Mouse (Mus musculus) thymus, postnatal 36 days (tissue): ENCODE data around the gene Arfgap1.

Experiments
- DNase-seq, 2 experiments: peaks; one replicate each; pipeline ENCODE4 v3.0.0; 2022; ENCODE audit warnings: mixed read lengths in 2 of 2

Gene Arfgap1

DNA sequence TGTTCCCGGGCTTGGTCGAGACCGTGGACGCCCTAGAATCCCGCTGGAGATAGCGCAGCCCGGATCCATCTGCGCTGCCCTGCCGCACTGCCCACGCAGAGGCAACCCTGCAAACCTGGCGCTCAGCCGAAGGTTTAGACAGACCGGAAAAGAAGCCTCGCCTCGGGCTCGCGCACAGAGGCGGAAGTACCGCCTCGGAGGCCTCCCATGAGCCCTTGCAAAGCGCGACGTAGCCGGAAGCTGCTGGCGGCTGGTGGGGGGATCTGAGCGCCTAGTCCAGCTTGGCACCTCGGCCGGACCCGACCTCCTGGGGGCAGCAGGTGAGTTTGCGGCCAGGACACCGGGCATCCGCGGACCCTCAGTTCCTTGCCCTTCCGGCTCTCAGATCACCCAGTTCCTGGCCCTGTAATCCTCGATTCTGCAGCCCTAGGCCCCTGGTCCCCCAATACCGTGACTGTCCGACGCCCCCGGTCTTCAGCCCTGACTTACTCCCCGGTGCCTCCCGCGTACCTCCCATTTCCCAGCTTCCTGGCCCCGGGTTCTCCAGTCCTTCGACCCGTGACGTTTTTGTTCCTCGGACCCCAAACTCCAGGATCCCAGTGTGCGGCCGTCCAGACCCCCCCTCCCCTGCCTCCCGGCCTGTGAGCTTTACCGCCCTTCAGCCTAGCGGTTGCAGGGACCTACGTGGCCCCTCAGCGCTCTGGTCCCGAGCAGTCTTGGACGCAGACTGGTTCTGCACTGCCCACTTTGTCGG is at the start of gene Arfgap1:
Gene Arfgap1, plus strand, starts transcription at position 216 of the 754 bp plus-strand sequence.
- DNase-seq: peak; percentile 86 to 87

DNA sequence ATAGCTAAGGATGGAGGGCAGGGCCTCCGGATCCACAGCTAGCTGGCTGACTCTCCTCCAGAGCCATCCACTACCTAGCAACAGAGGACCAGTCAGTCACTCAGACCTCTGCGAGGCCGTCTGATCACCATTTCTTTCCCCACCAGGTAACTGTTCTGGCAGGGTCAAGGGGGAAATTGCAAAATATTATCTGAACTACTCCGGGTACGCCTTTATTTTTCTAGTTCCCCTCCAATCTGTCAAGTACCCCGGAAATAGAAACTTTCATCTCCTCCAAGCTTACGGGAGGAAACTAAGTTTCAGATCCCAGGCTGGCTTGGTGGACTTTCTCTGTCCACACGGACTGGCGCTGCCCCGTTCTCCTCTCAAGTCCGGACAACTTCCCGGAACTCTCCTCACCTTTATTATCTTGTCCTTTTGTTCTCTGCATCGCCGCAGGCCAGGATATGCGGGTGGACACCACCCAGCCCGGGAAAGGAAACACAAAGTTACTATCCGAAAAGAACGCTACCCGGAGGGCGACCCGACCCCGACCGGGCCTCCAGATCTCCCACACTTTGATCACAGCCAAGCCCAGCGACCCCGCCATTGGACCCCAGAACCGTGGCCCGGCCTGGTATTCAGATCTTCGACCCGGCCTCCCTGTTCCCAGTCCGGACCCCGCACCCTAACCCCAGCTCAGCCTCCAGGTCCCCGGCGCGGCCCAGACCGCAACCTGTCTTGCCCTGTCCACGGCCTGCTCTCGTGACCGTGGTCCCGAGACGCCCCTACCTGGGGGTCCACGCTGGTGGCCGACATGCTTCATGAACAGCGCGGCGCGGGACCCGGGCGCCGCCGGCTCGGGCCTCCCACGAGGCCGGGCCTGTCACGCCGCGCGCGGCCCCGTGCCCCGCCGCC is 46.9 kb upstream of the Arfgap1 start:
- no peak for DNase-seq

DNA sequence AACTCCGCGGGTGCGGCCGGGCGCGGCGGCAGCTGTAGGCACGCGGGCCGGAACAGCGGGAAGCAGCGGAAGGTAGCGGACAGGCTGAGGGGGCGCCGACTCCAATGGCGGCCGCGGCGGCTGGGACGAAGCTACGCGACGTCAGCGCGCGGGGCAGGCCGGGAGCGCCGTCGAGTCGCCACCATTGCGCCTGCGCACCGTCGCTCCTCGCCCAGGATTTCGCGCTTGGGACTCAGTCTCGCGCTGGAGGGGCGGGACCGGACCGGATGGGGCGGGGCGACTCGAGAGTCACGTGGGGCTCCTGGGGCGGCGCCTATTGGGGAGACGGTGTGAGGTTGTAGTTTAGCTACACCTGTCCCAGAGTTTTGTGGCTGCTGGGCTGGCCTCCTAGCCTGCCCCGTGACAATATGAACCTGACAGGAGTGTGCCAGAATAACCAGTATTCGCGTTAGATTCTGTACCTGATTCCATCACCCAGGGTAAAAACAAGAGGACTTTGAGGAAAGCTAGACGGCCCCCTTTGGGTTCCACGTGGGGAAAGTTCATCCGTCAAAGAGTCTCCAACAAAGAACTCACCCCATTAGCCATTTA is 46.1 kb upstream of the Arfgap1 start, which contains the start of gene Ythdf1:
Gene Ythdf1, minus strand, starts transcription at position 140 of the 591 bp plus-strand sequence.
- peak; percentile 98 to 100 for DNase-seq

DNA sequence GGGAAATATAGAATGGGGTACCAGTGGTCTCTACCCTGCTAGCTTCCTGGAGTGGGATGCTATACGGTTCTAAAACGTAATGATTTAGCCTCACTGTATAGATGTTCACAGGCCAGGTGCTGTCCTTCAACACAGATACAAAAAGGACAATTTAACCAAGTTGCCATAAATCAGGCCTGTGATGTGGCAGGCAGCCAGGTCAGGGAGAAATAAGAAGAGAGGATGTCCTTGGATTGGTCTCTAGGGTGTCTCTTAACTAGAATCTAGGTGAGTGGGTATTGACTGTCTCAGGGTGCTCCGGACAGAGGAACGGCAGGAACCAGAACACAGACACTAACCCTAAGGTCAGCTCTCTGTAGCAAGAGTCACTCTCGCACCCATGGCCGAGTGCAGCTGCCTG is 44.3 kb upstream of the Arfgap1 start:
- no peak for DNase-seq

DNA sequence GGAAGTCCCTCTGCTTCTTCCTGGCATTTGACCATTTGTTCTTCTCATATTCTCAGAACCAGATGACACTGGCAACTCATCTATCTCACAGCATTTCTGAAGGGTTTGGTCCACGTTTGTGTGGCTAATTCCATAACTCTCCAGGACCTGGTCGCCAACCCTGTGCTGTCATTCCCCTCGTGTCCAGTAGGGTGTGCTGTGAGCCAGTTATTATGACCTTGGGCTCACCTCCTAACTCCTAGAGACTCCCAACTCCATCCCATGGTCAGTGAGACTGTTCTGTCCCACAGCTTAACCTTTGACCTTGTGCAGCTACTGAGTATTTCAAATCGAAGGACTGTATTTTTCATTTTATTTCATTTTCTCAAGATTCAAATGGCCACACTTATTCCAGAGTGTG is 41.8 kb upstream of the Arfgap1 start:
- DNase-seq: peak; percentile 42 to 56

DNA sequence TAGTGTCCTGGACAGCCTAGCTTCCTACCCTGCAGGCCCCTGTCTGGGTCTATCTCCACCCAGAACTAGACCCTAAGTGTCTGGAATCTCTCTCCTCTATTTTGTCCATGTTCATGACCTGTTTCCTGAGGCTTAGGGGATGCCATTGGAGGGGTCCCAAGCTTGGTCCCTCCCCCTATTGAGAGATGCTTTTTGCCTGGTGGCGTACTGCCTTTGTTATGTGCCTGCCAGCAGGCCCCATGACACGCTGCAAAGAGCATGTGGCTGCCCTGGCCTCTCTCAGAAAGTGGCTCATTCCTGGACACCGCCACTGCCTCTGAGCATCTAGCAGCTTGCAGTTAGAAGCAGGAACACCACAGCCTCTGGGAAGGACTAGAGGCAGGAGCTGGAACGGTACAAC is 38.3 kb upstream of the Arfgap1 start, which contains the start of gene Birc7:
Gene Birc7, plus strand, starts transcription at position 301 of the 400 bp plus-strand sequence.
- DNase-seq: no peak

DNA sequence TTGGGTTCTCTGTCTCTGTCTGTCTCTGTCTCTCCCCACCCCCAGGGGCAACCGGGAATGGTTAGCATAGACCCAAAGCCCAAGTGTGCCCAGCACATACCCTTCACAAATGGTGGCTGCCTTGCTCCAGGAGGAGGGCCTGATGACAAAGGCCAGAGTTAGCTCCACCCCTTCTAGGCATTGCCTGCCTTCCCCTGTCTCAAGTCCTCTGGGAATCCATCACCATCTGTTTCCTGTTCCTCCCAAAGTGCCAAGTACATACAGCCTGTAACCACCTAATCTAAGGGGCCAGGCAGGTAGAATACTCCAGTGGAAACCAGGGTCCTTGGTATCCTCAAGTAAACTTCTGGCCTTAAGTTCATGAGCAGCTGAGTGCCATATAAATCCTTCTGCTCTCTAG is 34.6 kb upstream of the Arfgap1 start:
- no peak for DNase-seq

DNA sequence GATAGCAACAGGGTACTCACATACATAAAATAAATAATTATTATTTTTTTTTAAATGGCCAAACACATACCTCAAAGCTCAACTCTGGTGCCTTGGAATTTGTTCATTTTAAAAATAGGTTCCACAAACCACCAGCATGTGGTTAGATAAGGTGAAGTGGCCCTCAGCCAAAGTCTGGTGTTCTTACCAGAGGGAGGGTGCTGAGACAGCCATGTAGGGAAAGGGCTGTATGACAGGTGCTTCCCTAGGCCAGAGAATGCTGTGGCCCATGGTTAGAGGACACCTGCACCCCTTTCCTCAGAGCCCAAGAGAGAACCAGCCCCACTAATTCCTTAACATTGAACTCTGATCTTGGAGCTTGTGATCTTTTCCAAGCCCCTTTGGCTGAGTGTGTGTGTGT is 26.8 kb upstream of the Arfgap1 start:
- DNase-seq: no peak

DNA sequence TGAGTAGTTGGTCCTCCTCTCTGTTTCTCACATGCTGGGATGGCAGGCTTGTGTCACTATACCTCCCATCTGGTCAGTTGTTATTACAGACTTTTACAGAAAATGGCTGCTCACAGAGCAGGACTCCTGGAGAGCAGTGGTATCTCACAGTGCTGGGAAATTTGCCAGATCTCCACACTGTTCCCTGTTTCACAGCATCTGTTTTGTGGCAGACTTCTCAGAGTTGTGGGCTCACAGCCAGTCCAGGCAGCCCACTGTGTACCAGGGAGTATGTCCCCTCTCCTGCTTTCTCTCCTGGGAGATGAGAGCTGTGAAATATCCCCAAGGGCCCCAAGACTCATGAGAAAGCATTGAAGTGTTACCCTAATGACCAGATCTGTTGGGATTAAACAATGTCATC is 25.2 kb upstream of the Arfgap1 start:
- DNase-seq: no peak

DNA sequence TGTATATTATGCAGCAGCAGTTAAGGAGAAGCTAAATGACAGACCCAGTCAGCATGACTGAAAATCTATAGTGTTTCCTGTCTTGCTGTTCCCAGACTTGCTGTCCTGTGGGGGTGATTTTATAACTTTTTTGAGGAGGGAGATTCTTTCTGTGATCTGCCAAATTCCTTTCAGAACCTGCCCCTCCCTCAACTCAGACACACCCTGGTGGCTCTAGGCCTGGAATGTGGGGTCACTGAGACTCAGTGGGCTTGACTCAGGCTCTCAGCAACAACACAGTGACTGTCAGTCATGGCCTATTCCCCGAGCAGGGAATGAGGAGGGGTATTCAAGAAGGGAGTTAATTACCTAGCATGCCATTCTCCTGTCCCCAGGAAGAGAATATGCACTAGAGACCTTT is 17.1 kb upstream of the Arfgap1 start:
- DNase-seq: no peak

DNA sequence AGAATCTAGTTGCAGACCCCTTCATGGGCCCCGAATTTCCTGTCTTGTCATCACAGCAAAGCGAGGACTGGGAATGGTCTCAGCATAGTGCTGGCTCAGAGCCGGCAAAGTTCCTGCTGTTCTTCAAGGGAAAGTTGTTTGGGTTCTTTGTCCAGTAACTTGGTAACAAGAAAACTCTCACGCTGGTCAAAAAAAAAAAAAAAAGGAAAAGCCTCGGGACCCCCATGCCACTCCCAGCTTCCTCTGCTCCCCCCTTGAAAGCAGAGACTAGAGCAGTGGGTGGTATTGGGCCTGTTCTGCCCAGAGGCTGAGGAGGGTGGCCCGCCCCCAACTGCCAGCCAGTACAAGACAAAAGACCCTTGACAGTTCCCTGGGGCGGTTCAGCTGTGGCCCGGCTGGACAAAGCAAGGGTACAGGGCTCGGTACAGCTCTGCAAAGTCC is 14.3 kb upstream of the Arfgap1 start:
- DNase-seq: no peak

DNA sequence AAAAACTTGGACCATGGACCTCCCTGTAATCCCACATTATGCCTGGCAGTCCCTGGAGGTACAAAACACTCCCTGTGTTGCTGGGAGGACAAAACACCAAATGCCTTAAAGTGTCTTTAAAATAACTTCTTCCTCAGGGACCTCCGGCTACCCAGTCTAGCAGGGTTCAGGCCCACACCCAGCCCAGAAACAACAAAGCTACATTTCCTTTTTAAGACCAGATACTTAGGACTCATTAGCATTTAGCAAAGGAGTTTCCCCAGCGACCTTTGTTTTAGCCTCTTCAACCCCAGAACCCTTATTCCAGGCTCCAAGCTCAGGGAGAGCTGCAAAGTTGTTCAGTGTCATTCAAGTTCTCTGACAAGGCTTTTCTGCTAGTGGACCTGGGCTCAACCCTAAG is 13.4 kb upstream of the Arfgap1 start:
- no peak for DNase-seq

DNA sequence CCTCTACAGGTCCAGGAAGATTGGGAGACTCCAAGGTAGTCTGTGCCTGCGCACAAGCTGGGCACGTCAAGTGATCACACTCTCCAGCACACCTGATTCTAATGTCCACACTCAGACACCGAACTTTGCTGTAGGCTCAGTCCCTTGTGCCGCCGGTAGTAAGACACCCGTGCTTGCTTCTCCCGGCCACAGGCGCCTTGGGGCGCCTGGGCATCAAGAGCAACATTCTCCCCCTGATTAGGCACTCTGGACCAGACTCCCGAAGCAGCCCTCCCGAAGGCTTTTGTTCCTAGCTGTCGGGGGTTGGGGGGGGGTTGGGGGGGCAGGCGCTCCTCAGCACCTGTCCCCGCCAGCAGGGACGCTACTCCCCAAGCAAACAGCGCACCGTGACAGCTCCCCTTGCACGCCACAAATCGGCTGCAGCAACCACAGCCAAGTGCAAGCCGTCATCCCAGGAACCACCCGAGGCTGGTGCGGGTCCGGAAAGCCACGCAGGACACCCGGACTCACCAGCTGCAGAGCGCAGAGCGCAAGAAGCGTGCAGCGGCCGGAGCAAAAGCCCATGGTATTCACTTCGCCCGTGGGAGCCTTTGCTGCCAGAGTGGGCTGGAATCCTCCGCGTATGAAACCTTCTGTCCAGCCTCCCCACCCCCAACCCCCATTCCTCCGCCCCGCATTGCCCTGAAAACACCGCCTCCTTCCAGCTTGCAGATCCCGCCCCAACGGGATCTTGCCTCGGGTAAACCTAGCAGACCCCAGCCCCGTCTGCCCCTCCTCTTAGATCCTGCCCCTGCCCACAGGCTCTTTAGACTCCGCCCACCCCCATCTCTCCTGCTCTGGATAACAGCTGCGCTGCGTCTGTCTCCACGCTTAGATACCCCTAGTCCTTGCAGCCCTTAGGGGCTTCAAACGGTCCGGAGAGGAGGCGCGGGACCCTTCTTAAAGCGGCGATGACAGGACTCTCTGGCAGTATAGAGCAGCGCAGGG is 12.7 kb upstream of the Arfgap1 start, which contains the start of gene Nkain4:
Gene Nkain4, minus strand, starts transcription at position 639 of the 987 bp plus-strand sequence.
- peak in 1 of 2 experiments; percentile 13 for DNase-seq

DNA sequence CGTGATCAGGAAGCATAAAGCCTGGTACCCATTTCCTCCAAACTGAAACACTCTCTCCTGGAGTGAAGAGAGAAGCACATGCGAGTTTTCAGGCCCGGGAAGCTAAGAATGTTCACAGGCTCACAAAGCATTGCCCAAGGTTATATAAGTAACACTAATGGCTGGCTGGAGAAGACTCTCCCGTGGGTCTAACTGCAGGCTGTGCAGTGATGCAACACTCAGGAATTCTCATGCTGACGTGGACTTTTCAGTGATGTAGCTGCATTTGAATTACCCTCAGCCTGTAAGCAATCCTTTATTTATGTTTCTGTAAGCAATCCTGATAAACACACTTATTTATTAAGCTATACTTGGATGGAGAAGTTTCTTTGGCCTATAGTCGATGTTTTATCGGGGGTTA is 7.4 kb upstream of the Arfgap1 start:
- DNase-seq: no peak

DNA sequence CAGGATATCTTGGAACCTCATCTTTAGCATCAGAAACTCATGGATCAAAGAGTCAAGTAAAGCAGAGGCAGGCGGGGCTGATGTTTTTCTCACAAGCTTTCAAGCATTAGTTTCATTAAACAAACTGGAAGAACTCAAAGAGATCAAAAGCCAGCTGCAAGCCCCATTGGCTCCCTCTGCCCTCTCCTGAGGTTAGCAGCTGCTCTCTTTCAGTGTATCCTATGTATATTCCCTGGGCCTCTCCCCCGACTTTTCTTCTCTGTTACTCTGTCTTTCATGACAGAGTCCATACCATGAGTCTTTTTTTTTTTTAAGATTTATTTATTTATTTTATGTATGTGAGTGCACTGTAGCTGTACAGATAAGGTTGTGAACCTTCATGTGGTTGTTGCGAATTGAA is 6.8 kb upstream of the Arfgap1 start:
- no peak for DNase-seq

DNA sequence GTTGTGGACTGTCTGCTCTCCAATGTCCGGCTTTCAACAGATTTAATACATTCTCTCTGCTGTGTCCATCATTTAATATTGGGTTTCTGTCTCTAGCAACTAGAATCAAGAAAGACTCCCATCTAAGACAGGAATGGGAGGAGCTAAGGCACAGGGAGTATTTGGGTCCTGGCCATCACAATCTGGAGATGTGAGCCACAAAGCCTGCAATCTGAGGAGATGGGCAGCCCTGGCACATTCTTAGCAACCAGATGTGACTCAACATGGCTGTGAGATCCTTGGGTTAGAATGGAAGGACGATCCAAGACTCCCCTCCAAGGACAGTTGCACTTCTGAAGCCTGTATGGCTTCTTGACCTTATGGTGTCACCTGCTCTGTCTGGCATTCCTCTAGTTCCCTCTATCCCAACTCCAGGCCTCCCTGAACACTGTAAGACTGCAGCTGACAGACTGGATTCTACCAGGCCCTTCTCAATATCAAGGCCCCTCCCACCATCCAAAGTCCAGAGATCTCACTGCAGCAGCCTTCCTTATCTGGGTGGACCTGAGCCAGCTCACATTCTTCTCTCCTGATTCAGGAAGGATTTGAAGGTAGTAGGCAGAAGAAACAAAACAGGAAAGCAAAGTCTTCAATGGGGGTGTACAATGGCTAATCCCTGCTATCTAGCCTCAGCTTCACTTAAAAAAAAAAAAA is 4.3 kb upstream of the Arfgap1 start:
- DNase-seq: no peak

DNA sequence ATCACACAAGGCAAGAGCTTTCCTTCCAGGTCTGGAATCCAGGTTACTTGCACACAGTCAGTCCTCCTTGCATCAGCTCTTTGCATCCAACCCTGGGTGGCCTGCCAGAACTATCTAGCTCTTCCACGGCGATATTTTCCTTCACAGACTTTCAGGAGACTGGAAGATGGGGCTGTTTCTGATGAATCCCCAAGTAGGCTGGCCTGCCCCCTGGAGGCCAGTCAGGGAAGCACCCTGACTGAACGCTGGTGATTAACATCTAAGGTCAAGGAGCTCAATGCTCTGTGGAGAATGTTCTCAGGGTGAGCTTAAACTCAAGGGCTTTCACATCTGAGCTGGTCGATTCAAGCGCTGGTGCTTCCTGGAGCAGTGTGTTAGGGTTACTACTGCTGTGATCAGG is 3.1 kb upstream of the Arfgap1 start:
- peak; percentile 56 to 65 for DNase-seq

DNA sequence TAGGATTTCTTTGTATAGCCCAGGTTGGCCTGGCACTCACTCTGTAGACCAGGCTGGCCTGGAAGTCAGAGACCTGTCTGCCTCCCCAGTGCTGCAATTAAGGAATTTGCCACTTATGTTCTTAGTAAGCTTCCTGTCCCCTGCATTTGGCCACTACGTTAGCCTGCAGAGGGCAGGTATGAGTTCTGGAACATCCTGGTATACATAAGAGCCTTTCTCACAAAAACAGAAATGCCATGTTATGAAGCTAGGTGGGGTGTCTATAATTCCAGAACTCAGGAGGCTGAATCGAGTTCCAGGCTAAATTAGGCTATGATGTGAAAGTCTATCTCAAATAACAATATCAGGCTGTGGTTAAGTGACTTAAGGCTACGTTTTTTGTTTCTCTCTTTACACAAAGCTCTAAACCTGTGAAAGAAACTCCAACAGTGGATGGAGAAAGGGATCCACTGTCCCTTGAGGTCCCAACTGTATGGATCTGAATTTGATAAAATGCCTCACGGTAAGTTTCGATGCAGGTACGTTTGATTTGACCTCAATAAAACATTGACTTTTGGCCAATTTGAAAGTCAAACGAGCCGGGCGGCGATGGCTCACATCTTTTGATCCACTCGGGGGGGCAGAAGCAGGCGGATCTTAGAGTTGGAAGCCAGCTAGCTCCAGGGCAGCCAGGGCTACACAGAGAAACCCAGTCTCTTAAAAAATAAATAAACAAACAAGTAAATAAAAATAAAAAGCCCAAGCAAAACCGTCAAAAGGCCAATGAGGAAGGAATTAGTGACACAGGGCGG is 738 bp upstream of the Arfgap1 start:
- no peak for DNase-seq

DNA sequence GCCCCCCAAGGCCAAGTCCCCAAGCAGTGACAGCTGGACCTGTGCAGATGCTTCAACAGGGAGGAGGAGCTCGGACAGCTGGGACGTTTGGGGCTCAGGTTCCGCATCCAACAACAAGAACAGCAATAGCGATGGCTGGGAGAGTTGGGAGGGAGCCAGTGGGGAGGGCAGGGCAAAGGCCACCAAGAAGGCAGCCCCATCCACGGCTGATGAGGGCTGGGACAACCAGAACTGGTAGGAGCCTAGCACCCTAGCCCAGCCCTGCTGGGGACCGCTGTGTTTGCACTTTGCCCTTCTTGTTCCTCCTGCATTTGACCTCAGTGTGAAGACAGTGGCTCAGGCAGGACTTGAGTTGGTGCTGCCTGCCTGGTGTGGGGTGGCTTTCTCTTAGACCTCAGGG is 14.1 kb downstream of the Arfgap1 start:
- DNase-seq: no peak

DNA sequence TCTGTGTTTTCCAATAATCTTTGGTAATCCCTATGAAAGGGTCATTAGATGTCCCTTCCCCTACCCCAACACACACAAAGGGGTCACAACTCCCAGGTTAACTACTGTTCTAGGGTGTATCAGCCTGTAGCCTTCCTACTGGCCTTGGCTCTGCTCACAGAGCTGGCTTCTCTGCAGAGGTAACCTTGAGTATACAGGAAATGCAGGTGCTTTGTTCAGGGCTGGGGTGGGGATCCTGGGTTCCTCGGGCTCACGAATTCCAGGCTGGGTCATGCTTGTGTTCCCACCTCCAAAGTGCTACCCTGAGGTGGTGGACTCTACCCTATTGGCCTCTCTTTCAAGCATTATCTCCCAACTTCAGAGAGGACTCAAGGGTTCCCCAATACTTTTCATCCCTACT is 18.6 kb downstream of the Arfgap1 start:
- no peak for DNase-seq

DNA sequence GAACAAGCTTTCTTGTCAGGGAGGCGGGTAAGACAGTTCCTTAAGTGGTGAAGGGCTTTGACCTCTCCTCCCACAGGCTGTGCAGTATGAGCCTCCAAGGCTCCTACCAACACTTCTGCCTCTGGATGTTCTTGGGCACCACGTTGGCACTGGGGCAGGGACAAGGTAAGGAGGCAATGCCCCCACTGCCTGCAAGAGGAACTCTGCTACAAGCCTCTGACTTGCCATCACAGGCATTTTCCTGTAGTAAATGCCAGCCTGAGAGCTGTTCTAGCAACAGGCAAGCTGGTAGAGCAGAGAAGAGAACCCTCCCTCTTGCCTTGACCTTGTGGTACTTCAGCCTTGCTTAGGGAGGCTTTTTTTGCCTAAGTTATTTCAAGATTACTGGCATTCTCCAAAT is 19.4 kb downstream of the Arfgap1 start, which contains the start of gene Col20a1:
Gene Col20a1, plus strand, starts transcription at position 87 of the 400 bp plus-strand sequence.
- DNase-seq: no peak
